Mouse (Mus musculus): ENCODE data around the gene Spag17. TPM values are rescaled to one million over a fixed set of nuclear protein-coding genes. Genes with fewer than 3 reads are reported as not detected.

The Spag17 gene
- polyA plus RNA-seq (2015; fragmentation: Nextera tagmentation; extraction: Ambion mirVana): 0.33 TPM in 1 of 2 replicates, not detected in the other

GRCm38 (mm10) chr3:99885187-99885811 is at the start of gene Spag17:
Gene Spag17, plus strand, starts transcription at chr3:99885406.
- Histone ChIP-seq H3K27me3 (replicated peaks; ENCODE audit: control insufficient read depth, insufficient read depth, low read length) (no peaks in the 10 kb centered on the region), H3K27ac (ENCODE audit: low read length) (no peak within 1 kb of the TSS), H3K9ac (ENCODE audit: low read depth, low read length) (no peak within 1 kb of the TSS), H3K9me3 (ENCODE audit: control insufficient read depth, low read length) (no peaks in the 10 kb centered on the region), H3K36me3 (ENCODE audit: control insufficient read depth, insufficient read depth, low read length) (no peaks in the 10 kb centered on the region), H3K4me1 (ENCODE audit: control insufficient read depth, insufficient read depth, low read length) (0 out of 2 replicates have a peak, but pooled peaks cover 3% of the 10 kb centered on the region), H3K4me2 (ENCODE audit: low read depth, low read length) (peak within 1 kb of the TSS; percentile 23; the same call in 1 of the 2 replicates), H3K4me3 (ENCODE audit: low read length) (no peak within 1 kb of the TSS)
- peak; percentile 81 for ATAC-seq
- WGBS: 30% methylated on average over 16 of the region's 16 CpGs

GRCm38 (mm10) chr3:99842333-99842732 is 42.9 kb upstream of the Spag17 start:
- H3K9me3 ChIP-seq (ENCODE audit: control insufficient read depth, low read length): no peaks in the 10 kb centered on the region
- no peak overlapping the region for H3K9ac ChIP-seq (ENCODE audit: low read depth, low read length)
- no peak for ATAC-seq
- H3K27me3 ChIP-seq (replicated peaks; ENCODE audit: control insufficient read depth, insufficient read depth, low read length): no peaks in the 10 kb centered on the region
- no peak overlapping the region for H3K4me2 ChIP-seq (ENCODE audit: low read depth, low read length)
- H3K4me3 ChIP-seq (ENCODE audit: low read length): no peak overlapping the region
- H3K36me3 ChIP-seq (ENCODE audit: control insufficient read depth, insufficient read depth, low read length): no peaks in the 10 kb centered on the region
- WGBS: 40% methylated on average over 2 of the region's 2 CpGs
- H3K4me1 ChIP-seq (ENCODE audit: control insufficient read depth, insufficient read depth, low read length): no peaks in the 10 kb centered on the region
- no peak overlapping the region for H3K27ac ChIP-seq (ENCODE audit: low read length)

GRCm38 (mm10) chr3:99842808-99843207 is 42.4 kb upstream of the Spag17 start:
- H3K4me1 ChIP-seq (ENCODE audit: control insufficient read depth, insufficient read depth, low read length): no peaks in the 10 kb centered on the region
- H3K4me3 ChIP-seq (ENCODE audit: low read length): no peak overlapping the region
- no peak overlapping the region for H3K4me2 ChIP-seq (ENCODE audit: low read depth, low read length)
- H3K9ac ChIP-seq (ENCODE audit: low read depth, low read length): no peak overlapping the region
- no peaks in the 10 kb centered on the region for H3K36me3 ChIP-seq (ENCODE audit: control insufficient read depth, insufficient read depth, low read length)
- H3K27me3 ChIP-seq (replicated peaks; ENCODE audit: control insufficient read depth, insufficient read depth, low read length): no peaks in the 10 kb centered on the region
- no peak for ATAC-seq
- no peaks in the 10 kb centered on the region for H3K9me3 ChIP-seq (ENCODE audit: control insufficient read depth, low read length)
- H3K27ac ChIP-seq (ENCODE audit: low read length): no peak overlapping the region
- 62% methylated on average over 3 of the region's 3 CpGs for WGBS

DNA sequence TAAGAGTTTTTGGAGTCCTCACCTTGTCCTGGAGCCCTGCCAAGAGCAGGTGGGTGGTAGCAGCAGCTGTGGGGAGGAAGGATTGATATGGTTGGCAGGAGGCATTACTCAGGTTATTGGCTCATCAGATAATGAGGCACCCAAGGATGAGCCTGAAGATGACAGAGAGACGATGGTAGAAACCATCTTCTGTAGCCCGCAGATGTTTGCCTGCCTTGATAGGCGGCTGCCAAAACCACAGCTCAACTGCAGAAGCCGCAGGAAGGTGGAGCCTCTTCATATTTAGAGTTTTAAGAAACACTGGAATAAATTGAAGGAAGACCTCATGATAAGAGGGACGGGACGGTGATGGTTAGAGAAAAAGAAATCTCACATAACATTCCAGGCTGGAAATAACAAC is 42.0 kb upstream of the Spag17 start:
- 82% methylated on average over 6 of the region's 6 CpGs for WGBS
- Histone ChIP-seq H3K36me3 (ENCODE audit: control insufficient read depth, insufficient read depth, low read length) (no peaks in the 10 kb centered on the region), H3K4me2 (ENCODE audit: low read depth, low read length) (no peak overlapping the region), H3K9ac (ENCODE audit: low read depth, low read length) (no peak overlapping the region), H3K27me3 (replicated peaks; ENCODE audit: control insufficient read depth, insufficient read depth, low read length) (no peaks in the 10 kb centered on the region), H3K4me1 (ENCODE audit: control insufficient read depth, insufficient read depth, low read length) (no peaks in the 10 kb centered on the region), H3K4me3 (ENCODE audit: low read length) (no peak overlapping the region), H3K9me3 (ENCODE audit: control insufficient read depth, low read length) (no peaks in the 10 kb centered on the region), H3K27ac (ENCODE audit: low read length) (no peak overlapping the region)
- no peak for ATAC-seq

DNA sequence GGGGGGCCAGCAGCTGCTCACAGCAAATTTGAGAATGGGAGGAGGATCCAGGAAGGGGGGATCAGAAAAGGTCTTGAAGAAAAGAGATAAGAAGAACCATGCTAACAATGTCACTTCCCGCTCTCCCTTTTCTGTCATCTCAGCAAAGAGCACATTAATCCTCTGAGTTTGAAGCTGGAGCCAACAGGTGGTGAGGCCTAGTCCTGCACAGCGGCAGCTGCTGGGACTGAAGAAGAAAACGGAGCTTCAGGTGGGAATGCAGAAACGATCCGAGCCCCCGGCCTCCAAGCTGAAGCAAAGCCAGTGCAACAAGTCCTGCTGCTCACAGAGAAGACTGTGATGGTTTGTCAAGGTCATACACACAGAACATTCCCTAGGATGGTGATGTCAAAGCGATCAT is 34.3 kb upstream of the Spag17 start:
- Histone ChIP-seq H3K27ac (ENCODE audit: low read length) (no peak overlapping the region), H3K9ac (ENCODE audit: low read depth, low read length) (no peak overlapping the region), H3K4me2 (ENCODE audit: low read depth, low read length) (no peak overlapping the region), H3K4me1 (ENCODE audit: control insufficient read depth, insufficient read depth, low read length) (no peaks in the 10 kb centered on the region), H3K36me3 (ENCODE audit: control insufficient read depth, insufficient read depth, low read length) (no peaks in the 10 kb centered on the region), H3K9me3 (ENCODE audit: control insufficient read depth, low read length) (no peaks in the 10 kb centered on the region), H3K27me3 (replicated peaks; ENCODE audit: control insufficient read depth, insufficient read depth, low read length) (no peaks in the 10 kb centered on the region), H3K4me3 (ENCODE audit: low read length) (no peak overlapping the region)
- ATAC-seq: no peak
- WGBS: 69% methylated on average over 7 of the region's 7 CpGs

DNA sequence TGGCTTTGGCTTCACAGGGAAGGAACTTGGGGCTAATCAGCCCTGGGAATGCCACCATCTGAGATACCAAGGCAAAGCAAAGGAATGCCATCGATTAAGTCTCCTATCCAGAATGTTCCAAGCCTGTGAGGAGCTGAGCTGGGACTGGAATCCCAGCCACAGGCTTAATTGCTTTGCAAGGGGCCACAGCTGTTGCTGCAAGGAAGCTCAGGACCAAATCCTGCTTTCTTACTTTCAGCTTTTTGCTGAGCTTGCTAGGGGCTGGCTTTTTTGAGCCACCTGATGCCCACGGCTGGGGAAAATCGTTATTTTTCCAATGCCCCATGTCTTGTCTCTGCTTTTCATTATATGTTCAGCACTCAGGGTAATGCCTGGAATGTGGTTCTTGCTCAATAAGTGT is 30.6 kb upstream of the Spag17 start:
- Histone ChIP-seq H3K4me1 (ENCODE audit: control insufficient read depth, insufficient read depth, low read length) (no peaks in the 10 kb centered on the region), H3K4me2 (ENCODE audit: low read depth, low read length) (no peak overlapping the region), H3K9me3 (ENCODE audit: control insufficient read depth, low read length) (no peaks in the 10 kb centered on the region), H3K36me3 (ENCODE audit: control insufficient read depth, insufficient read depth, low read length) (no peaks in the 10 kb centered on the region), H3K4me3 (ENCODE audit: low read length) (no peak overlapping the region), H3K9ac (ENCODE audit: low read depth, low read length) (no peak overlapping the region), H3K27ac (ENCODE audit: low read length) (no peak overlapping the region), H3K27me3 (replicated peaks; ENCODE audit: control insufficient read depth, insufficient read depth, low read length) (no peaks in the 10 kb centered on the region)
- no peak for ATAC-seq
- 81% methylated on average over 3 of the region's 3 CpGs for WGBS

DNA sequence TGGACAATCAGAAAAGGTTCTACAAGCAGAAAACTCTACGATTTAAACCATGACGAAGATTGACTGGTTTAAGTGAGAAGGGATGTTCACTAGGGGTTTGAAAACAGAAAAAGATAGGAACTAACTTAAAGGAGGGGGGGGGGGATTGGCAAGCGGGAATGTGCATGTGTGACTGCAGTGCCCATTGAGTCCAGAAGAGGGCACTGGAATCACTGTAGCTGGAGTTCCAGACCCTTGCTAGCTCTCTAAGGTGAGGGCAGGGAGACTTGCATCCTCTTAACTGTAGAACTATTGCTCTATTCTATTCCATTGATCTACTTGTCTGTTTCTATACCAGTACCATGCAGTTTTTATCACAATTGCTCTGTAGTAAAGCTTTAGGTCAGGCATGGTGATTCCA is 26.3 kb upstream of the Spag17 start:
- no peak for ATAC-seq
- no peak overlapping the region for H3K4me3 ChIP-seq (ENCODE audit: low read length)
- H3K36me3 ChIP-seq (ENCODE audit: control insufficient read depth, insufficient read depth, low read length): no peaks in the 10 kb centered on the region
- WGBS: 81% methylated on average over 3 of the region's 3 CpGs
- no peaks in the 10 kb centered on the region for H3K27me3 ChIP-seq (replicated peaks; ENCODE audit: control insufficient read depth, insufficient read depth, low read length)
- H3K9me3 ChIP-seq (ENCODE audit: control insufficient read depth, low read length): no peaks in the 10 kb centered on the region
- H3K9ac ChIP-seq (ENCODE audit: low read depth, low read length): no peak overlapping the region
- H3K4me1 ChIP-seq (ENCODE audit: control insufficient read depth, insufficient read depth, low read length): no peaks in the 10 kb centered on the region
- H3K27ac ChIP-seq (ENCODE audit: low read length): no peak overlapping the region
- no peak overlapping the region for H3K4me2 ChIP-seq (ENCODE audit: low read depth, low read length)

DNA sequence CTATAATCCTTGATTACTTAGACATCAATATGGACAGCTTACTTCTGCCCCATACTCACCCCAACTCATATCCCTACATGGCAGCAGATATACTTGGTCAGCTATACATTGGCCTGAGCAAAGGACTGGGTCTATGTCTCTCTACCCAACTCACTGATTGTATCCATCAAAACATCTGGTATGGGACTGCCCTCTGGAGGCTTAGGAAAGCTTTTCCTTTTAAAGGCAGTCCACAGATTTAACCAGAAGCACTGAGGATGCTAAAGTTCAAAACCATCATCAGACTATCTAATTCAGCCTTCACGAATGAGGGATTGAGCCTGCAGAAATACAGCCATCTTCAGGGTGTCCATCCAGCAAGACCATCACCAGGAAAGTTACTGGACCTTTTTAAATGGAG is 20.5 kb upstream of the Spag17 start:
- no peak overlapping the region for H3K4me3 ChIP-seq (ENCODE audit: low read length)
- H3K27me3 ChIP-seq (replicated peaks; ENCODE audit: control insufficient read depth, insufficient read depth, low read length): no peaks in the 10 kb centered on the region
- H3K4me1 ChIP-seq (ENCODE audit: control insufficient read depth, insufficient read depth, low read length): no peaks in the 10 kb centered on the region
- no peak overlapping the region for H3K27ac ChIP-seq (ENCODE audit: low read length)
- ATAC-seq: no peak
- WGBS: 76% methylated on average over 1 of the region's 1 CpGs
- H3K9me3 ChIP-seq (ENCODE audit: control insufficient read depth, low read length): no peaks in the 10 kb centered on the region
- H3K36me3 ChIP-seq (ENCODE audit: control insufficient read depth, insufficient read depth, low read length): no peaks in the 10 kb centered on the region
- H3K9ac ChIP-seq (ENCODE audit: low read depth, low read length): no peak overlapping the region
- H3K4me2 ChIP-seq (ENCODE audit: low read depth, low read length): no peak overlapping the region

- H3K4me1 ChIP-seq (ENCODE audit: control insufficient read depth, insufficient read depth, low read length): no peaks in the 10 kb centered on the region
- ATAC-seq: no peak
- H3K9ac ChIP-seq (ENCODE audit: low read depth, low read length): no peak overlapping the region
- H3K4me3 ChIP-seq (ENCODE audit: low read length): no peak overlapping the region
- no peak overlapping the region for H3K4me2 ChIP-seq (ENCODE audit: low read depth, low read length)
- H3K9me3 ChIP-seq (ENCODE audit: control insufficient read depth, low read length): no peaks in the 10 kb centered on the region
- no peaks in the 10 kb centered on the region for H3K36me3 ChIP-seq (ENCODE audit: control insufficient read depth, insufficient read depth, low read length)
- H3K27ac ChIP-seq (ENCODE audit: low read length): no peak overlapping the region
- H3K27me3 ChIP-seq (replicated peaks; ENCODE audit: control insufficient read depth, insufficient read depth, low read length): no peaks in the 10 kb centered on the region
Measured at GRCm38 (mm10) chr3:99875137-99875536, 10.1 kb upstream of the Spag17 start.

GRCm38 (mm10) chr3:99881498-99881897 is 3.7 kb upstream of the Spag17 start:
- Histone ChIP-seq H3K4me2 (ENCODE audit: low read depth, low read length) (no peak overlapping the region), H3K36me3 (ENCODE audit: control insufficient read depth, insufficient read depth, low read length) (no peaks in the 10 kb centered on the region), H3K4me1 (ENCODE audit: control insufficient read depth, insufficient read depth, low read length) (0 out of 2 replicates have a peak, but pooled peaks cover 3% of the 10 kb centered on the region), H3K9ac (ENCODE audit: low read depth, low read length) (no peak overlapping the region), H3K4me3 (ENCODE audit: low read length) (no peak overlapping the region), H3K9me3 (ENCODE audit: control insufficient read depth, low read length) (no peaks in the 10 kb centered on the region), H3K27me3 (replicated peaks; ENCODE audit: control insufficient read depth, insufficient read depth, low read length) (no peaks in the 10 kb centered on the region), H3K27ac (ENCODE audit: low read length) (no peak overlapping the region)
- peak; percentile 59; the same call in 1 of the 2 replicates for ATAC-seq
- 66% methylated on average over 3 of the region's 3 CpGs for WGBS

Measured in intestine, embryonic 16.5 days (tissue).